Mouse (Mus musculus): ENCODE results near the gene Plcb3.

Gene Plcb3

DNA sequence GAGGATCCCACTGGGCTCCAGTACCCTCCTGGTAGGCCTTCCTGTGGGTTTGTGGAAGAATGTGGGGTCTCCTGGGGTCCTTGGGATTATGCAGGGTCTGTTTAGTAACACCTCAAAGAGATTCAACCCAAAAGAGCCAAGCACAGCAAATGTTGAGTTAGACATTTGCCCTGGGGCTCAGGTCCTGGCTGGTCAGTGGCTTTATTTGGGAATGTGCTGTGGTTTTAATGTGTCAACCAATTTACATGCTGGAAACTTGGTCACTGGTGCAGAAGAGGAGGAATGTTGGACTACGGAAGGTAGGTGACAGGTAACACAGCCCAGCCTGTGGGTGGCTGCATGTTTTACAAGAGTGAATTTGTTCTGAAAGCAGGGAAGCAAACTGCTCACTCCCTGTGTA is 73.2 kb downstream of the Plcb3 start:
- 74% methylated on average over 1 of the region's 1 CpGs for WGBS
